Mouse (Mus musculus): ENCODE data around the gene Nhej1. TPM values are rescaled to one million over a fixed set of nuclear protein-coding genes. Genes with fewer than 3 reads are reported as not detected.

Nhej1 gene
- polyA plus RNA-seq, 1 experiment = 5.5 TPM

DNA sequence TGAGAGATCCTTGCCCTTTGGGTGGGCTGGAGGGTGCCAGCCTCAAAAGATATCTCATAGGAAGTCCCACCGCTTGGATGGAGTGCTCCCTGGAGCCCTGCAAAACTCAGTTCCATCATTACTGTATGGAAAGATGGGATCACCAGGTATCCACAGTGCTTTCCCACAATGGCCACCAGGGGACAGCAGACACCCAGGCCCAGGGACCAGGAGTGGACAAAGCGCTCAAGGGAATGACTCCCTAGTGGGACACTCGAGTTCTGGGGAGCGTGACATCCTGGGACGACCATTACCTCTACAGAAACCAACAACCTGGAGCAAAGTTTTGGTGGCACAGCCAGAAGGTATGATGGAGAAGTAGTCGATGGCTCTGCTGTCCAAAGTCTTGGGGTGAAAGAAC, 198.3 kb downstream of the Nhej1 start:
- no peak overlapping the region for H3K27ac ChIP-seq (ENCODE audit: control insufficient read depth, insufficient read depth, low read length)
- TF ChIP-seq CTCF (IDR thresholded peaks at IDR 0.05; ENCODE audit: borderline replicate concordance, control insufficient read depth, extremely low read depth, insufficient read depth, low read length, poor library complexity) (peak; percentile 35; the same call in 1 of the 2 replicates), POLR2A (IDR thresholded peaks at IDR 0.05; ENCODE audit: control insufficient read depth, extremely low read depth, insufficient read depth, low read length, poor library complexity) (no peak)
- no peaks in the 10 kb centered on the region for H3K27me3 ChIP-seq (ENCODE audit: control insufficient read depth, insufficient read depth, low read length)
- no peak overlapping the region for H3K4me3 ChIP-seq (ENCODE audit: control insufficient read depth, insufficient read depth, low read length)
- DNase-seq = no peak
- H3K36me3 ChIP-seq (ENCODE audit: control insufficient read depth, insufficient read depth, low read length) = no peaks in the 10 kb centered on the region
- 53% methylated on average over 6 of the region's 6 CpGs for WGBS
- no peaks in the 10 kb centered on the region for H3K4me1 ChIP-seq (replicated peaks; ENCODE audit: control insufficient read depth, insufficient read depth, low read length)

DNA sequence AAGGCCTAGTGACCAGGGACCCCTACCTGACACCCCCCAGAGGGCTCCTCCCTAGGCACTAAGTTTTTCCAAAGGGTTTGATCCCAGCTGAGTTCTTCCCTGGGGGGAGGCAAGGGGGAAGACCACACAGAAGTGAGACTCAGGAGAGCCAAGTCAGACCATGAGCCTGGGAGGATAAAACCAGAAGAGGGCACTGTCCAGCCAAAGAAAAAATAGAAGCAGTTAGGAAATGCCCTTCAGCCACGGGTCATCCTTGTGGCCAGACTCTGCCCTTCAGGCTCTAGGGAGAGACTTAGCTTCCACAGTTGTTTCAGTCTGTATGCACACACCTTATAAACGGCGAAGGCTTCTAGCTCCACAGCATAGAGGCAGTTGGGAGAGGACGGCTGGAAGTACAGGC, 200.5 kb downstream of the Nhej1 start:
- no peak for DNase-seq

More for the DNA sequence above, 200.5 kb downstream of the Nhej1 start:
- H3K4me1 ChIP-seq (replicated peaks; ENCODE audit: control insufficient read depth, insufficient read depth, low read length) = no peaks in the 10 kb centered on the region
- 76% methylated on average over 4 of the region's 4 CpGs for WGBS
- TF ChIP-seq POLR2A (IDR thresholded peaks at IDR 0.05; ENCODE audit: control insufficient read depth, extremely low read depth, insufficient read depth, low read length, poor library complexity) (no peak), CTCF (IDR thresholded peaks at IDR 0.05; ENCODE audit: borderline replicate concordance, control insufficient read depth, extremely low read depth, insufficient read depth, low read length, poor library complexity) (no peak)
- no peaks in the 10 kb centered on the region for H3K27me3 ChIP-seq (ENCODE audit: control insufficient read depth, insufficient read depth, low read length)
- H3K27ac ChIP-seq (ENCODE audit: control insufficient read depth, insufficient read depth, low read length) = no peak overlapping the region
- no peaks in the 10 kb centered on the region for H3K36me3 ChIP-seq (ENCODE audit: control insufficient read depth, insufficient read depth, low read length)
- no peak overlapping the region for H3K4me3 ChIP-seq (ENCODE audit: control insufficient read depth, insufficient read depth, low read length)

Other genes starting within 250 kb of the Nhej1 start
- 0.24 and 0.26 TPM in 2 replicates for gene Fev, start 239.8 kb downstream of the Nhej1 start, polyA plus RNA-seq (2012; rRNA removed)
- gene Cryba2, start 232.1 kb downstream of the Nhej1 start, polyA plus RNA-seq (2012; rRNA removed) = 1.0 and 1.5 TPM in 2 replicates
- 0.48 and 0.69 TPM in 2 replicates for gene Cfap65, start 189.6 kb downstream of the Nhej1 start, polyA plus RNA-seq (2012; rRNA removed)
- gene Ihh, start 173.5 kb downstream of the Nhej1 start, polyA plus RNA-seq (2012; rRNA removed) = 0.75 and 0.94 TPM in 2 replicates
- 1.9 and 2.3 TPM in 2 replicates for gene Slc23a3, start 8.7 kb upstream of the Nhej1 start, polyA plus RNA-seq (2012; rRNA removed)
- 126 and 141 TPM in 2 replicates for gene Cnppd1, start 17.5 kb upstream of the Nhej1 start, polyA plus RNA-seq (2012; rRNA removed)
- gene Retreg2, start 17.6 kb upstream of the Nhej1 start, polyA plus RNA-seq (2012; rRNA removed) = 167 and 179 TPM in 2 replicates
- 90.8 and 106 TPM in 2 replicates for gene Zfand2b, start 43.4 kb upstream of the Nhej1 start, polyA plus RNA-seq (2012; rRNA removed)
- 10.2 and 10.9 TPM in 2 replicates for gene Abcb6, start 55.2 kb upstream of the Nhej1 start, polyA plus RNA-seq (2012; rRNA removed)
- 22.7 and 24.0 TPM in 2 replicates for gene Ankzf1, start 67.0 kb upstream of the Nhej1 start, polyA plus RNA-seq (2012; rRNA removed)
- 79.1 and 81.6 TPM in 2 replicates for gene Atg9a, start 67.0 kb upstream of the Nhej1 start, polyA plus RNA-seq (2012; rRNA removed)
- gene Glb1l, start 85.6 kb upstream of the Nhej1 start, polyA plus RNA-seq (2012; rRNA removed) = 11.7 and 14.4 TPM in 2 replicates
- 340 and 342 TPM in 2 replicates for gene Stk16, start 85.6 kb upstream of the Nhej1 start, polyA plus RNA-seq (2012; rRNA removed)
- gene Tuba4a, start 94.7 kb upstream of the Nhej1 start, polyA plus RNA-seq (2012; rRNA removed) = 139 and 162 TPM in 2 replicates
- gene A630095N17Rik, start 106.9 kb upstream of the Nhej1 start, polyA plus RNA-seq (2012; rRNA removed) = not detected in 2 replicates
- gene Dnajb2, start 111.2 kb upstream of the Nhej1 start, polyA plus RNA-seq (2012; rRNA removed) = 19.9 and 22.3 TPM in 2 replicates
- gene Ptprn, start 139.3 kb upstream of the Nhej1 start, polyA plus RNA-seq (2012; rRNA removed) = 2.6 and 3.0 TPM in 2 replicates
- gene Resp18, start 153.2 kb upstream of the Nhej1 start, polyA plus RNA-seq (2012; rRNA removed) = 5.6 and 9.0 TPM in 2 replicates
- 112 and 132 TPM in 2 replicates for gene Dnpep, start 192.8 kb upstream of the Nhej1 start, polyA plus RNA-seq (2012; rRNA removed)
- gene Des, start 235.1 kb upstream of the Nhej1 start, polyA plus RNA-seq (2012; rRNA removed) = 6.8 and 31.6 TPM in 2 replicates